Mouse (Mus musculus) regulatory T cell (primary cell): Measurements from ENCODE around the gene Sema3e.

ENCODE experiments used
- in situ Hi-C: fragments of 300-600 bp; cut with MboI, MseI; formaldehyde crosslinking; loops from one replicate; pipeline ENCODE4 v1.15.1; 2025; ENCODE audit warnings: high pct_unique_total_duplicates

Sema3e gene

GRCm38 (mm10) chr5:14206794-14207193 lies 181.7 kb downstream of the Sema3e start:
- in situ Hi-C loops: no loop called here

DNA sequence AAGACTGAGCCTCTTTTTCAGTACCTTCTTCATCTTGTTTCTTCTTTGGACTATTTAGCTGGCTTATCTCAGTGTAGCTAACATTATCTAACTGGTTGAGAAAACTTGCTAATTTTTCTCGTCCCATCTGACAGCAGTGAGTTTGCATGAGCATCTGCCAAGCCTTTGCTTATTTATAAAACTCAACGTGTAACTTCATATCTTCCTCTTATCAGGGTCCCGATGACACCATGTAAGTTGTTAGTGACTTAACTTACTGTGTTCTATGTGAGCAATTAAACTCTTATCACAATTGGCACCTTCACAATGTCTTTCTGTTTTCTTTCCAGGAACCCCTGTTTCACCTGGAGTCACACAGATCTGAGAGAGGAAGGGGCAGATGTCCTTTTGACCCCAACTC lies 184.9 kb downstream of the Sema3e start:
- in situ Hi-C loops: no loop called here

- in situ Hi-C loops: no loop called here
These were observed 191.1 kb downstream of the Sema3e start for GRCm38 (mm10) chr5:14216211-14216610.

- in situ Hi-C loops: no loop called here
These were observed 193.6 kb downstream of the Sema3e start for GRCm38 (mm10) chr5:14218677-14219076.

- in situ Hi-C loops: no loop called here
These were observed 199.4 kb downstream of the Sema3e start for GRCm38 (mm10) chr5:14224509-14224908.

- in situ Hi-C loops: no loop called here
These were observed 206.0 kb downstream of the Sema3e start for GRCm38 (mm10) chr5:14231027-14231426.

GRCm38 (mm10) chr5:14252583-14252982 lies 227.5 kb downstream of the Sema3e start:
- in situ Hi-C loops: no loop called here

DNA sequence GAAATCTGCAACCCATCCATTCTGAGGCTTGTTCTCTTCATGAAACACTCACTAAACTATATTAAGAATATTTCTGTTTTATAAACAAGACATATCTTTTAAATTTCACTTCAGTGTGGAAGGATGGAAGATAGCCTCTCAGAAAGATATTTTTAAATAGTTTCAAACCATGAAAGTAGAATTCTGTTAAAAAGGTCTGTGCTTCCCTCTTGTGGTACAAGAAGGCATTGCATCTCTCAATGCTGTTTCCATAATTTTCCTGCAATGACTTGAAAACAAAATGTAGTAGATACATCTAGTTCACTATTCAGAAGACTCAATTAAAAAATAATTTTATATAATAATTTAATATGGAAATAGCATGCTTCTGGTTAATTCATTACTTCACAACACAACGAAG lies 228.3 kb downstream of the Sema3e start:
- in situ Hi-C loops: no loop called here

GRCm38 (mm10) chr5:14260156-14260555 lies 235.1 kb downstream of the Sema3e start:
- in situ Hi-C loops: no loop called here

- in situ Hi-C loops: no loop called here
These were observed 242.3 kb downstream of the Sema3e start for GRCm38 (mm10) chr5:14267400-14267799.
